Mouse (Mus musculus) Muller cell, postnatal 12 days (primary cell): ENCODE results near the gene Gm3194.
"Not testable (repeated sequence)": the region's sequence is repeated elsewhere in the genome, so short reads cannot be mapped to it uniquely, and the experiment has no call there.

ENCODE experiments used
- DNase-seq: peaks from one replicate; pipeline ENCODE4 v3.0.0-alpha.2; 2015; ENCODE audit errors: inconsistent ontology term

The Gm3194 gene

GRCm38 (mm10) chr14:5455367-5455766 is at the start of gene Gm3194:
Gene Gm3194 (minus strand): TSS chr14:5455467.
- DNase-seq: not testable (repeated sequence)

- DNase-seq: not testable (repeated sequence)
Observed at GRCm38 (mm10) chr14:5501374-5501773, 46.1 kb upstream of the Gm3194 start, which contains the start of gene Gm3488. Gene Gm3488 (plus strand): TSS chr14:5501674.

GRCm38 (mm10) chr14:5483907-5484306 is 28.6 kb upstream of the Gm3194 start, which contains the start of gene Gm3187:
Gene Gm3187 (plus strand): TSS chr14:5484207.
- not testable (repeated sequence) for DNase-seq

GRCm38 (mm10) chr14:5477730-5478129 is 22.5 kb upstream of the Gm3194 start, which contains the start of gene Gm8246:
Gene Gm8246 (minus strand): TSS chr14:5477830.
- DNase-seq: not testable (repeated sequence)

GRCm38 (mm10) chr14:5460469-5460868 is 5.2 kb upstream of the Gm3194 start:
- DNase-seq: not testable (repeated sequence)

GRCm38 (mm10) chr14:5388949-5389348 is 66.3 kb downstream of the Gm3194 start, which contains the start of gene Gm3500:
Gene Gm3500 (minus strand): TSS chr14:5389049.
- DNase-seq: not testable (repeated sequence)
